Mouse (Mus musculus) olfactory bulb, adult 2 months (tissue): Measurements from ENCODE around the gene Tpte.

ENCODE experiments used
- CTCF ChIP-seq: fragments of 200-500 bp; IDR thresholded peaks from 2 replicates; pipeline ENCODE4 v1.5.1; 2012; ENCODE audit warnings: low read depth, mild to moderate bottlenecking, low read length, moderate library complexity; ENCODE audit not compliant: insufficient read depth
- POLR2A ChIP-seq: fragments of 200-500 bp; IDR thresholded peaks from 2 replicates; pipeline ENCODE4 v1.6.1; 2012; ENCODE audit warnings: mild to moderate bottlenecking, low read depth, low read length, moderate library complexity; ENCODE audit not compliant: insufficient read depth

DNA sequence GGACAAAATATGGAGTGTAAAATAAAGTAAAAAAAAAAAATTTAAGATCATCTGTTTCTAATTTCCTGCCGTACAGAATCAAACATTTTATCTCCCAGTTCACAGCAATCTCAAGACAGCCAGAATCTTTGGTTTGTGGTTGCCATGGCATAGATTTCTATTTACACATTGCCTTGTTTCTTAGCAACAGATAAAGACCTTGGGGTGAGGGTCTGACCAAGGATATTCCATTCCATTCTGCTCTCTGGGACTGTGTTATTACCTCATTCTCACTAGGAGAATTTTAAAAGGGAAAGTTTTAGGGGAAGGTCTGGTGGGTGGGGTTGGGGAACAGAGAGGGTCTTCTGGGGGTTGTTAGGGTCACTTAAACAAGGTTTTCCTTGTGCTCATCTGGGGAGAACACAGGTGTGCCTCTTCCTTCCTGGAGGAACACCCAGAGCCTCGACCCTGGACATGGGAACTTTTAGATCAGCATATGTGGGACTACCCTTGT is at the start of gene Tpte:
- TF ChIP-seq CTCF (no peak), POLR2A (no peak)
